Mouse (Mus musculus) layer of hippocampus, postnatal 25 days (tissue): ENCODE measurements around the gene Chka. TPM values are rescaled to one million over a fixed set of nuclear protein-coding genes. Genes with fewer than 3 reads are reported as not detected.
A peak's percentile ranks its signal among the peaks of the same experiment; 100 is the strongest.

Experiments
- DNase-seq, 2 experiments: peaks; one replicate each; pipeline ENCODE4 v3.0.0; 2022; ENCODE audit warnings: mixed read lengths in 2 of 2, low spot score in 1 of 2; ENCODE audit errors: extremely low spot score in 1 of 2
- total RNA-seq, 2 experiments: library from RNA; stranded (reverse); gene quantifications; 2 replicates each; pipeline ENCODE4 v1.2.3; 2021

Chka gene
- total RNA-seq, 2 experiments from 2014 or later = 78.4 to 97.2 TPM

DNA sequence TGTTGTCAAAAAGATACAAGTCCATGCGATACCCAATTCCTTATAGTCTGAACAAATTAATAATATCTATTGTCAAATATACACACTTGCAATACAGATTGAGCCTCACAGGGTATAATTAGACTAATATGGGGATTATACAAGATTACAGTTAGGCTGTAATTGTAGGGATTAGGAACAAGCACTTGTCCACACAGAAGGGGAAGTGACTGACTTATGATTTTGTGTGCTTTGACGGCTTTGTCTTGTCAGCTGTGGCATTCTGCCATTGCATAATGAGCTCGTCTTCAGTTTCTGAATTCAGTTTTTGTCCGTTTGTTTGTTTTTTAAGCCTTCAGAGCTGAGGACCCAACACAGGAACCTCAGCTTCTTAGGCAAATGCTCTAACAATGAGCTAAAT is 30.6 kb downstream of the Chka start:
- no peak for DNase-seq

DNA sequence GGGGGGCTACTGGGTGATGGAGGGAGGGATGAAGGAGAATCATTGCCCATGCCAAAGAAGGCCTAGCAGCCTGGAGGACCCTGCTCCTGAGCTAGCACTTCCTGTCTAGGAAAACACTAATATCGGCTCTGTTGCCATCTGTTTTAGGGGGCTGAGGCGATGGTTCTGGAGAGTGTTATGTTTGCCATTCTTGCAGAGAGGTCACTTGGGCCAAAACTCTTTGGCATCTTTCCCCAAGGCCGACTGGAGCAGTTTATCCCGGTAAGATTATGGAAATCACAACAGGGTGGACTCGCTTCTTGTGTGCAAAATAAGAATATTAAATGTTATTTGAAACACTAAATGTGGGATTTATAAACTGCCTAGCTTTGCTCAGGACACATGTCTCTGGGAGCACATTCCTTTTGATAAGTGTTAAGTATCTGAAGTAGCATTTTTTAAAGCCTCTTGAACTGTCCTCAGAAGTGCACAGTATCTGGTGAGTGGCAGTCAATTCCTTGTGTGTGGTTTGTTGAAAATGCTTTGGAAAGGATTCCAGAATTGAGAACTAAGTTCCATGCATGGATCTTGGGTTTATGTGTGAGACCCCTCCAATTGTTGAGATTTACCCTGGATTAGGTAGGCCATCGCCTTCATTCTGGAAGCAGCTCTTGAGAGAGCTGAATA is 32.9 kb downstream of the Chka start:
- DNase-seq = no peak

DNA sequence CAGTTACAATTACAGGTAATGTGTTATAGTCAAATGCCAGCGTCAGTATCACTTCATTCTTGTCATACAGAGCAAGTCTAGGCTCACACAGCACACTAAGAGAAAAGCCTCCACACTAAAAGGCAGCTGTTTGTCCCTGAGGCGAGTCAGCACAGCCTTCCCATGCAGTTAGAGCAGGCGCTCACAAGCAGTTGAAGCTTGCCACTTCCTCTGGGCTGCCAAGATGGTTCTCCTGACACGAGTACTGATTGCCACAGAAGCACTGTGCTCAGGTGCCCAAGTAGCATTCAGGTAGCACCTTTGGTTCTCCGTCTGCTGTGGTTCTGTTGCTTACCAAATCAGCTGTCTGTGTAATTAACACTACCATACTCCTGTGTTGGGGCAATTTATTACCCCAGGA is 37.5 kb downstream of the Chka start:
- no peak for DNase-seq

DNA sequence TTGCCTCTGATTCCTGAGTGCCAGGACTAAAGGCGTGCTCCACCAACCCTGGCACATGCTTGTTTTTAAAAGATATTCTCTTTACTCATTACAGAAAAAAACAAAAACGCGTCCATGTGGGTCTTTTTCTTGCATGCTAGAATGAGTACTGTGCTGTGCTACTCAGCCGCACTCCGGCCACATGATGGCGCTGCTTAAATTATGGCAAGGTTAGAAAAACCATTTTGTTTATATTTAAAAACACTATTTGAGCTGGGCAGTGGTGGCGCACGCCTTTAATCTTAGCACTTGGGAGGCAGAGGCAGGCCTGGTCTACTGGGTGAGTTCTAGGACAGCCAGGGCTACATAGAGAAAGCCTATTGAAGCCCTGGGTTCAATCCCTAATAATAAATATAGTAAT is 38.6 kb downstream of the Chka start:
- DNase-seq = no peak

DNA sequence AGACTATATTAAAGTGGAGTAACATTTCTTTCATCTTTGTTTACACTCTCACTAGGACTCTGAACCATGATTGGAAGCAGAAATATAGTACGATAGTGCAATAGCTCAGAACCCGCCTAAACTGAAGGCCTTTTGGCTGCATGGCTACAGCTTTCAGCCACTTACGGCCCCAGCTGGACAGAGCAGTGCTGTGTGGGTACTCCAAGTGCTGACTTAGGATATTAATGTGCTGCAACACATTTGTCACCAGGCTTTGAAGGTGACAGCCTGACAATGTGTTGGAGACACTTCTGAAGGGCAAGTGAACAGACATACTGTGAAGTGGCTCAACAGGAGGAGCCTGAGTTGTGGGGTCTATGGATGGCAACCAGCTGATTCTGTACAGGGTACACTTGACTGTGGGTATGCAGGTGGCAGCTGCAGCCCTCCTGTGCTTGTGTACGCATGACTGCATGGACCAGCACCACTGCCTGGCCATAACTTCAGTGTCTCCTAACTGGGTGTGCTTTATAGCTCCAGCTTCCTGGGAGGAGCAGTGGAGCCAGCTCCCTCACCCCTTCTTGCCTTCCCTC is 42.1 kb downstream of the Chka start:
- no peak for DNase-seq

DNA sequence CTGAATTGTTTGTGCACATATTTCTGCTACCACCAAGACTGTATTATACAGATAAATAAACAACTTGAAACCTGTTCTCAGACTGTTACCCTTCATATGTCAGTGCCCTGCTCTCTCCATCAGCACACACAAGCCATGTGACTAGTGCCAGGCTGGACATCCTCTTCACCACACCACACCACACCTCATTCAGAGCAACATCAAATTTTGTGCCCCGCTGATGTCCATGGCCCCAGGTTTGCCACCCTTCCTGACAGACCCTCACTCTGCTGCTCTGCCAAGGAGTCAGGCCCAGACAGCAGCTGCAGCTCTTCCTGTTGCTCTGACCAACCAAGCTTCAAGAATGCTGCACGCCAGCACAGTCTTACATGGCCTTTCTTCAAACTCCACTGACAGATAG is 42.7 kb downstream of the Chka start:
- DNase-seq = no peak

DNA sequence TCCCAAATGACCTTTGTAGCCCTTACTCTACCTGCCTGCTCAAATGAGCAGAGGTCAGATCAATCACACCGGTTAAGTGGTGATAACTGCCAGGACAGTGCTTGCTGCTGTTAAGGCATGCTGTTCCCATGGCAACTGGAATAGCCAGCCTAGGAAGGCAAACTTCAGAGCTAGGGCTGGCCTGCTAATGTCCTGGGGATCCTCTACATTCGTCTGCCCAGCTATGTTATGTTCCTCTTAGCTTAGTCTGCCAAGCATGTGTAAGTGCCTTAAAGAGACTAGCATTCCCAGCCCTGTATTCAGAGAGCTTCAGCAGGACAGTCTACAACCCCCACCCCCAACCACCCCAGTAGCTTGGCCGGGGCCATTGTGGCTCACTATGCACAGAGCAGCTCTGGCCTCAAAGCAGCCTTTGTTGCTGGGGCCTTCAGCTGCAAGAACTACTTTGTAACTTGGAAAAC is 43.6 kb downstream of the Chka start:
- DNase-seq = peak in 1 of 2 experiments; percentile 22

DNA sequence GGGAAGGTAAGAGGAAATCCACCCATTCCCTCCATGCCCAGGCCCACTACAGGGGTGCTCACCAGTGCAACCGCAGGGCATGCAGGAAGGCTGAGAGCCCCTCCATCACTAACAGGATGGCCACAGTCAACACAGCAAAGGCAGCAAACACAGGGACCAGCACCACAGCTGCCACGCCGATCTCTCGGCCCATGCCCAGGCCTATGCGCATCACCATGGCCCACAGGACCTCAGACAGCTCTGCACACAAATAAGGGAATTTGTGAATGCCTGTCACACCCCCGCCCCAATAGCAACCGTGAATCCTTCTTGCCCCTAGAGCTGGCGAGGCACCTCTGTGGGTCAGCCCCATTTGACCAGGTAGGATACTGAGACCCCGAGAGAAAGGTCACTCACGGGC is 44.6 kb downstream of the Chka start:
- no peak for DNase-seq

DNA sequence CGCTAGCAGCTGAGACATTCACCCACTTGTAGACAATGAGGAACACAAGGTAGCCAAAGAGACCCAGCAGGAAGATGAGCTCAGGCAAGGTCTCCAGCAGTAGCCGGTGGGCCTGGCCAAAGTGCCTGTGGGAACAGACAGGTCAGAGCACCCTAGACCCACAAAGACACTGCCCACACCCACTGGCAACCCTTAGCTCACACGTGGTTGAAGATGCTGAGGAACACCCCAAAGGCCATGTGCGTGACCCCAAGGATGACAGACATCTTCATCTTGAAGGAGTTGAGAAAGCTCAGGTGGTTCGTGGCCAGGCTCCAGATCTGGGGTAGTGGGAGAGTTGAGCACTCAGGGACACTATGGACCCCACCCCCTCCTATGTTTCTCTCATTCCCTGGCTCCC is 46.0 kb downstream of the Chka start:
- DNase-seq = no peak

DNA sequence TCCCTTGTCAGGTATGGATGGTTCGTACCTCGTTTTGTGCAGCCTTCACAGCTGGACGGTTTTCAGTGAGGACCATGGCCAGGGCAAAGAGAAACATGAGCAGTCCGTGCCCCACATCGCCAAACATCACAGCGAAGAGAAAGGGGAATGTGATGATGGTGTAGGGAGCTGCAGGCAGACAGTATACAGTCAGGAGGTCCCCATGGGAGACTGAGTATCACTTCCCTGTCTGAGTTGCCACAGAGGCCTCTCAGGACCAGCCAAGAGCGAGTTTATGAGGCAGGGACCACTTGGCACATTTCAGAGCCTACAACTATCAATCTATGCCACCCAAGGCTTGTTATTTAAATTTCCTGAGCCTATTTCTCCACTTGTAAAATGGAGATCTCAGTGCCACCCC is 47.4 kb downstream of the Chka start:
- no peak for DNase-seq

DNA sequence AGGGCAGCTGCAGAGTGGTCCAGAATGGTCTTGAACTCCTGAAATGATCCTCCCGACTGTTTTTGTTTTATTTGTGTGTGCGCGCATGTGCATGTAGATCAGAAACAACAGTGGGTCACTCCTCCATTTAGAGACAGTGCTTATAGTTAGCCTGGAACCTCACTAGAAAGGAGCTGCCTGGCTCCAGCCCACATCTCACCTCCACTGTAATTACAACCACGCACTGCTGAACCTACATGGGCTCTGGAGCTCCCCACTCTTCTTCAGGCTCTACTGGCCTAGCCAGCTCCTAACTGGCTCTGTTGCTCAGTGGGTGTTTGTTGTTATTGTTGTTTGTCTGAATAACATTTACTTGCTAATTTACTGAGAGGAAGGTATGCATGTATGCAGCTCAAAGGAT is 48.0 kb downstream of the Chka start:
- no peak for DNase-seq

DNA sequence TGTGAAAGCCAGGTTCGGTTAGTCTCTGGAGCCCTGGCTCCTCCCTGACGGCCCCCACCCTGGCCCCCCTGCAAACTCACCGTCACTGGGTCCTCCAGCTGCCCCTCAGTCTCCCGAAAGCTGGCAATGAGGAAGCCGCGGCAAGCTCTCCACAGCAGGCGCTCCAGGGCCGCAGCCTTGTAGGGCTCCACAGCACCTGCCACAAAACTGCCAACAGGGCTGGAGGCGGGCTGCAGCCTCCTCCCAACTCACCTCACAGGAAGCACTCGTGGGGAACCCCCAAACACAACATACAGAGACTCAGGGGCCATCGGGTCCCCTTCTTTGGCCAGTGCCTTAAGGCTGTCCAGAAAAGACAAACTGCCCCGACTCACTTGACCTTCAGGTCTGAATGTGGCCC is 51.4 kb downstream of the Chka start:
- DNase-seq = no peak

DNA sequence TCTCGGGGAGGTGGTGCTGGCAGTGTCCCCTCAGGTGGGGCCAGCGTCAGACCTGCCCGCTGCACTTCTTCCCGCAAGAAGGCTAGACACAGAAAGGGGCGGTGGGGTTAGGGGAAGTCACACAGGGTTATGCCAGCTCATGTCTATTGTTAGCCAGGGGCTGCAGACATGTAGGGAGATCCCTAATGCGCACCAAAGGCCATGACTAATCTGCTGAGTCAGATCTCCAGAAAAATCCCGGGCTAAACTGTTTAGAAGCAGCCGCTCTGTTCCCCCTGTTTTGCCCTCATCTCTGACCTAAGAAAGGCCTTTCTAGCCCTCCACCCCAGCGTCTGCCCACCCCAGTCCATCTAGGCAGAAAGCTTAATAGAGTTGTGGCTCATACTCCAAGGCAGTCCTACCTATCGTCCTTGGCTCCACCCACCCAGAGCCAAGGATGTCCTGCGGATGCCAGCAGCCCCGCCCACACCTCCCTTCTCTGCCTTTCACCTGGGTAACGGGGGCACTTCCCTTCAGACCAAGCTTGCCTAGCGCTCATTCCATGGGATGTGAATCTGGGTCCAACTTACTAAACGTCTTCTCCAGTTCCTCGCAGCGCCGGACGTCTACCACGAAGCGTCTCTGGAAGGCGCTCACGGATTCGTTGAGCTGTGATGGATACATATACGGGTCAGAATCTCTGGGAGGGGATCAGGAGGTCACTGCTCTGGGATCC is 52.2 kb downstream of the Chka start:
- no peak for DNase-seq

DNA sequence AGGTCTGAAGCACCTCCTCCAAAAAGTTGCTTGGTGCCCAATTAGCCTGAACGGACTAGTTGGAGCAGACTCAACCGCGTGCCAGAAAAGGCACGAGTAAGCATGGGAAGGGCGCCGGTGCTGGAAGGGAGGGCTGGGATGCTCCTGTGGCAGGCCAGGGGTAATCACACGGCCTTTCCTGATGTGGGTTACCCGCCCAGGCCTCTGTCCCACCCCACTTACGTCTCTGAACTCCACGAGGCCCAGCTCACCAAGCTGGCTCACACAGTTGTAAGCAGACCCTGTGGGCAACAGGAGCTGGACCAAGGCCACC is 52.7 kb downstream of the Chka start:
- no peak for DNase-seq

DNA sequence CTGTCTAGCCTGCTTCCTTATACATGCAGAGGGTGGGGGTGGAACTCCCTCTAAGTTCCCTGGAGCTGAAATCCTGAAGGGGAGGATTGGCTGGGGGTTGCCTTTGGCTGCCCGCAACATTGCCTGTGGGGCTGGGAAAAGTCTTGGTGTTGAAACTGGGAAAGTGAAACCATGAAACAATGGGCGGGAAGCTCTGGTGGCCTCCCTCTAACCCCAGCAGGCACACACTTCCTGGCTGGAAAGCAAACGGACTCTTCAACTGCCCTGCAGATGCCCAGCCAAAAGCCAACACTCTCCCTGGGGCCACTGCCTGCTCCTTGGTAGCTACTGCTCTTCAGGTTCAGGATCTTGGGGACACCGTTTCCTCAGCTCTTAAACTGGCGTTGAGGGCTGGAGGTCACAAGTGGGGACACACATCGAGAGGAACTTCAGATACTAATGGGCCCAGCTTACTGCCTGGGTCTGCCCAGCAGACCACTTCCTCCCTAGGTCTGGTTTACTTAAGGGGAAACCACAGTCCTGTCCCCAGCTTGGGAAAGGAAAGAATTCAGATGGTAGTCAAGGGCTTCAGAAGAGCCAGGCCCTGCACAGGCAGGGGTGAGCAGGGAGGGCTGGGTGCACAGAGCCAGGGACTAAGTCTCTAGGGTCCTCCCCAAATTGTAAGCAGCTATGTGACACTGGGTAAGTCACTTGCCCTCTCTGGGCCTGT is 53.8 kb downstream of the Chka start:
- DNase-seq = no peak

DNA sequence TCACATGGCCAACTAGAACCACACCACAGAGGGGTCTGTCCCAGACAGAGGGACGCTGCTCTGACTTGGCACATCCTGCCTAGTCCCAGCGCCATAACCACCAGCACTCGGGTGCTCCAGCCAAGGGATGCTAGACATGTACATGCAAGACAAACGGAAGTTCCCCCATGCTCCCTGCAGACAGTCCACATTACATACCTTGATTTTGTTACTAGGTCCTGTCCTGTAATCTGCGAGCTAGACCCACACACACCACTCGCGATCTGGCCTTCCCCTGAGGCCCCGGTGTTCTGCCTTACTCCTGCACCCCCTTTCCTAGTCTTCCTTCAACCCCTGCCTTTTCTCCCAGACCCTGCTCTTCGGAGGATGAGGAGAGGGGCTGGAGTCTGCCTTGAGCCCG is 54.8 kb downstream of the Chka start:
- DNase-seq = no peak

DNA sequence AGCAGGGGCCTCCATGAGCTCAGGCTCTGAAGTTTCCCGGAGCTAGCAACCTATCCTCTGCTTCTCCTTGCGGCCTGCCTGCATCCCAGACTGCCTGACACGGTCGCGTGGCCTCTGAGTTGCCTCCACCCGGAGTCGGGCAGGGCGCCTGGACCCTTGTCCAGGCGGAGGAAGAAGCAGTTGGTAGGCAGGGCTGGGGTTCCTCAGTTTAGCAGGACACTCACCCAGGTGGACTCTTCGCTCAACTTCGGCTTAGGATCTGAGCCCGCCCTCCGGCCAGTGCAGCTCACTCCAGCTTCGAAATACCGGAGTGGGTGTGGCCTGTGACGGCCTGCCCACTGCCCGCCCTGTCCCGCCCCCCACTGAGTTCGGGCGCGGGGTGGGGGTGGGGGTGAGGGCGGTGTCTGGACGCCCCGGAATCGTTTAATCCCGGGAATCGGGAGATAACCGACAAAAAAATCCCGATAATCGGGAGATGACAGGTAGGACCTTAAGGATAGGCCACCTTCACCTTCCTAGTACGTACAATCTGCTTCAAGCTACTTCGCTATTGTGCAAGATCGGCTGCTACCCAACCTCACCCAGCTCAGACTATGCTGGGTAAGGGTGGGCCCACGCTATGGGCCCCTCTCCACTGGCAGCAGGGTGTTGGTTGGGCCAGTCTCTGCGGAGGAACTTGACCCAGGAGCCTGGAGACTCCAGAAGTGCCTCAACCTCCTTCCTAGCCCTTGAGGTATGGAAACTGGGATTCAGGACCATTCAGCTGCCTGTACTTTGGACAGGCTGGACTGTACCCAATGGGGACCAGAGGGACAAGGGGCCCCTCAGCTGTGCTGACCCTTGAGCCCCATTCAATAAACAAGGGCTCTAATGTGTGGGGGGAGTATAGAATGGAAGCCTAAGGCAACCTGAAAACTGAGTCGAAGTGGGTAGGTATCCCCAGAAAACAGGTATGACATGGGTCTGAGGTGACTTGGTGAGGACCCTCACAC is 55.5 kb downstream of the Chka start, which contains the start of gene Tcirg1:
Gene Tcirg1, minus strand, starts transcription at position 339 of the 992 bp plus-strand sequence.
- DNase-seq = peak; percentile 36 to 41

DNA sequence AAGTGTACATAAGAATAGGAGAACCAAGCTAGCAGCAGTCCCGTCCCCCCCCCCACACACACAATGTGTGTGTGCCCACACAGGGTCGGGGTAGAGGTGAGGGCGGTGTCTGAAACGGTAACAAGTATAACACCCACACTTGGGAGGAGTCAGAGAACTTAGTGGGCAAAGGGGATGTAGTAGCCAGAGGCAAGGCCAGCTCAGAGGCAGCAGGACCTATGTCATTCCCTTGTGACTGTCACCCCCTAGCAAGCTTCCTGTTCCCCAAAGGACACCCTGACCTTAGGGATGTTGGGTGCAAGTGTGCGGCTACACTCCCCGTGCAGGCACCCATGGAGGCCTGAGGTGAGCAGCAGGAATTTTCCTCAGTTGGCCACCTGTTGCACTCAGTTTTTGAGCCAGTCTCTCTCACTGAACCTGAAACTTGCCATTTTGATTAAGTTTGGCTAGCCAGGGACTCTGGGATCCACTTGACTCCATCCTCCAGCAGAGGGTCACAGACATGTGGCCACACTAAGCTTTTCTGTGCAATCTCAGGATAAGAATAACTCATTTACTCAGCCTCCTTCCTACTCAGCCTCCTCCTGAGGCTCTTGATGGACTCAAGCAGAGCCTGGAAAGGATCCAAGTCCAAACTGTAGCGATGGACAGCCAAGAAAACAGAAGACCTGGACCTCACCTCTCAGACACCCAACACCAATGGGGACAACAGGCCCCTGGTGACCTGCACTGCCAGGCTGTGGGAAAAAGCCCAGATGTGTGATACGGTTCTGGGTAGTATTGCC is 56.5 kb downstream of the Chka start:
- DNase-seq = no peak

DNA sequence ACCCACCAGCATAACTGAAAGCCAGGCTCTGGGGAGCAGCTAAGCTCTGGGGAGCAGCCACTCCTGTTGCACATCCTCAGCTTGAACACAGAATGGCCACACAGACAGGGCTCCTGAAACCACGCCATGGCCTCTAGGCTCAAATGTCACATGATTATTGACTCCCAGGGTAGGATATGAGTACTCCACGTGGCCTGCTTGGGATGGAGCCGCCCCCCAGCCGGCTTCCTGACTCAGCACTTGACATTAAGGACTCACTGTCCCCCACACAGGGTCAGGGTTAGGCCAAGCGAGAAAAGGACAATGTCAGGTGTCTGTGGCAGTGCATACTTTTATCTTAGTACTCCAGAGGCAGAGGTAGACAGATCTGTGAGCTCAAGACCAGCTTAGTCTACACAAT is 58.6 kb downstream of the Chka start:
- no peak for DNase-seq
